Mouse (Mus musculus) lung, embryonic 15.5 days (tissue): ENCODE data around the gene Klhl13. TPM values are rescaled to one million over a fixed set of nuclear protein-coding genes. Genes with fewer than 3 reads are reported as not detected.

Experiments used
- ATAC-seq: fragments of 200-750 bp; cut with Nextera tagmentation; 2 replicates; pipeline ENCODE4 v1.8.0; 2017; ENCODE audit warnings: moderate number of reproducible peaks, borderline replicate concordance; ENCODE audit not compliant: low FRiP score, low TSS enrichment; ENCODE audit errors: extremely low read depth
- H3K27ac ChIP-seq: fragments of 300-500 bp; sonication (generic); 2 replicates; pipeline ENCODE4 v1.5.1; 2015; ENCODE audit warnings: moderate library complexity, mild to moderate bottlenecking, inconsistent platforms
- H3K27me3 ChIP-seq: fragments of 300-500 bp; sonication (generic); 2 replicates; pipeline ENCODE4 v1.6.1; 2015; ENCODE audit warnings: inconsistent platforms
- H3K36me3 ChIP-seq: fragments of 300-500 bp; sonication (generic); 2 replicates; pipeline ENCODE4 v1.6.1; 2015; ENCODE audit warnings: inconsistent platforms
- H3K4me1 ChIP-seq: fragments of 300-500 bp; sonication (generic); 2 replicates; pipeline ENCODE4 v1.6.1; 2015; ENCODE audit warnings: inconsistent platforms
- H3K4me2 ChIP-seq: fragments of 300-500 bp; sonication (generic); 2 replicates; pipeline ENCODE4 v1.6.1; 2015; ENCODE audit warnings: inconsistent platforms, mild to moderate bottlenecking, moderate library complexity
- H3K4me3 ChIP-seq: fragments of 300-500 bp; sonication (generic); 2 replicates; pipeline ENCODE4 v1.5.1; 2015; ENCODE audit warnings: mild to moderate bottlenecking, inconsistent platforms
- H3K9ac ChIP-seq: fragments of 300-500 bp; sonication (generic); 2 replicates; pipeline ENCODE4 v1.6.1; 2015; ENCODE audit warnings: inconsistent platforms
- H3K9me3 ChIP-seq: fragments of 300-500 bp; sonication (generic); 2 replicates; pipeline ENCODE4 v1.6.1; 2016; ENCODE audit warnings: inconsistent platforms
- WGBS: fragments of 180-500 bp; shearing (Covaris S2); methylation state at CpG from one replicate; pipeline ENCODE4 v1.1.7; 2015; 5-methylcytosine and 5-hydroxymethylcytosine counted together
- polyA plus RNA-seq: library from polyadenylated mRNA; unstranded; fragments of >200 nt; fragmentation: Nextera tagmentation; extraction: Ambion mirVana; gene quantifications from 2 replicates; pipeline ENCODE4 v1.2.1, GENCODE M21; 2015

The Klhl13 gene
- polyA plus RNA-seq, 1 experiment from 2014 or later = 70.9 TPM

DNA sequence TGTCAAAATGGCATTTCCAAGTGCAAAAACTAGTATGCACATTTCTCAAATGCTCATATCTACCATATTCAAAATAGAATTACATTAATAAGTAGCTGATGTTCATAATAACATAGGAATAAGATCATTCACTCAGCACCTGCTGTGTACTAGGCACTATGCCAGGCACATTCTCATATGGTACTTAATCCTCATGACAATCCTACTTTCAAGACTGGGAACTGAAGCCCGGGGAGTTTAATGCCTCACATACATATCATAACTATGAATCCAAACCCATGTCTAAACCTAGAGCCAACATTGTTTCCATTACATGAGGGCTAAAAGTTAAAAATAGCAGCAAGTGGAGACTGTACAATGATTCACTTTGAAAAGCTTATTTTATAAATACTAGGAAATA lies 97.3 kb downstream of the Klhl13 start:
- H3K9ac ChIP-seq = no peak overlapping the region
- no peaks in the 10 kb centered on the region for H3K4me1 ChIP-seq
- H3K4me2 ChIP-seq = no peak overlapping the region
- H3K27ac ChIP-seq = no peak overlapping the region
- no peak overlapping the region for H3K4me3 ChIP-seq
- no peaks in the 10 kb centered on the region for H3K27me3 ChIP-seq
- no peaks in the 10 kb centered on the region for H3K36me3 ChIP-seq
- H3K9me3 ChIP-seq = no peaks in the 10 kb centered on the region
- 57% methylated on average over 1 of the region's 1 CpGs for WGBS
- no peak for ATAC-seq

DNA sequence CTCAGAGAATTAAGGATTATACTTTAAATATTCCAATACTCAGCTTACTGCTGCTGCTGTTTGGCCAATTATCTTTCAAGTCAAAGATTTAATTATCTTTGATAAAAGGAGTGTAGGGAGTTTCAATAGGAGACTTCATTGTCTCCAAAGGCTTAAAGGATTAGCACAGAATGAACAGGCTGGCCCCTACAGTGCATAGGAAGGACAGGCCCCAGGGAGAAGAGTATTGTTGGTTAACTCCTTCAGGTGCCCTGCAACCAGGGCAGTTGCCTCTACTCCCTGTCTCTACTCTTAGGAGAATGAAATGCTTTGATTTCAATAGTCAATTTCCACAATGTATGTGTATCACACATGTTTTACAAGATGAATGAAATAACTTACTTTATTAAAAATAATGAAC lies 116.1 kb downstream of the Klhl13 start:
- H3K9me3 ChIP-seq = no peaks in the 10 kb centered on the region
- H3K4me2 ChIP-seq = no peak overlapping the region
- H3K4me1 ChIP-seq = no peaks in the 10 kb centered on the region
- H3K27ac ChIP-seq = no peak overlapping the region
- H3K9ac ChIP-seq = no peak overlapping the region
- no peaks in the 10 kb centered on the region for H3K36me3 ChIP-seq
- no peak overlapping the region for H3K4me3 ChIP-seq
- no peak for ATAC-seq
- no peaks in the 10 kb centered on the region for H3K27me3 ChIP-seq
